Mouse (Mus musculus) B cell, adult 2 months (primary cell): ENCODE results near the gene Ltb4r1.

Experiments
- DNase-seq, 2 experiments: peaks; one replicate each; pipeline ENCODE4 v3.0.0; 2022

Gene Ltb4r1

DNA sequence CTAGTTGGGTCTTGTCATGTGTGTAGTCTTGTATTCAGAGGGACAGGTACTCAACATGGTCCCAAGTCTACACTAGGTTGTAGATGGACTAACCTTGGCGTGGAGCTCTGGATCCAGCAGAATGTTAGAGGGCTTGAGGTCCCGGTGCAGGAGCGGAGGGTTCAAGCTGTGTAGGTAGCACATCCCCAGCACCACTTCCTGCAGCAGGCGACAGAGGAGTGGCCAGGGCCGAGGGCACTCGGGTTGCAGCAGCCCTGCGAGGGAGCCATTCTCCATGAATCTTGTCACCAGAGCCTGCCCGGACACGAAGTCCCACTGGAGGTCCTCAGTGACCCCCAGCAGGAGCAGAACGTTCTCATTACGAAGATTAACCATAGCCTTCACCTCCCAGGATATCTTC is 22.0 kb downstream of the Ltb4r1 start:
- DNase-seq = no peak

DNA sequence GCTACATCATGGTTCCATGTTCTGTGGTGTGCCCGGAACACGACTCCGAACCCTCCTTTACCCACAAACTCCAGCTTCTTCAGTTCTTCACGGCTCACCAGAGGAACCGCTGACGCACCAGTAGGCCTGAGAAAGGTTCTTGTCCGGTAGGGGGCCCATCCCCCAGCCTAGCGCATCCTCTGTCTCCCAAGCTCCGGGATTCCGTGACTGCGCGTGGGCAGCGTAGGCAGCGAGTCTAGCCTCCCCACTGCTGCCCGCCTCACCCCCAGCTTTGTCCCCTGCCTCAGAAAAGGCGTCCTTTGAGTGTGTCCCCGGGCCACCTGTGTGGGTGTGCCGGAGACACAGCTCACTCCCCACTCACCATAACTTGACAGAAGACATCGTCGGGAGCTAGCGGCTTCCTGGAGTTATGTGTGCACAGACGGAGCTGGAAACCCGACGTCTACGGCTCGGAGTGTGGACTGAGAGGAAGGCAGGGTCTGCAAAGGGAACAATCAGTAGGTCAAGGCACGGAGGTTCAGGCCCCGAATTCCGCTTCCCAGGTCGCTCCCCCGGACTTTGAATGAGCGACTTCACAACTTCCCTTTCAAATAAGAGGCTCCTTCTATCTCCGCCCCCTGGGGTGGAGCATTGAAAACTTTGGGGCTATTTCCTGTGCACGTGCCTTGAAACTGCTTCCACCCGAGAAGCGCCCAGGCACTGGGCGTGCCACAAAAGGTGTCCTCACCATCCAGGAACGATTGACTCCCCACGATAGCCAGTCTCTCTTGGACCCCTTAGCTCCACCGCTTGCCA is 22.7 kb downstream of the Ltb4r1 start, which contains the start of gene Ripk3:
Gene Ripk3 (minus strand): TSS at position 610 of the 795 bp plus-strand sequence.
- DNase-seq = peak; percentile 78 to 85

DNA sequence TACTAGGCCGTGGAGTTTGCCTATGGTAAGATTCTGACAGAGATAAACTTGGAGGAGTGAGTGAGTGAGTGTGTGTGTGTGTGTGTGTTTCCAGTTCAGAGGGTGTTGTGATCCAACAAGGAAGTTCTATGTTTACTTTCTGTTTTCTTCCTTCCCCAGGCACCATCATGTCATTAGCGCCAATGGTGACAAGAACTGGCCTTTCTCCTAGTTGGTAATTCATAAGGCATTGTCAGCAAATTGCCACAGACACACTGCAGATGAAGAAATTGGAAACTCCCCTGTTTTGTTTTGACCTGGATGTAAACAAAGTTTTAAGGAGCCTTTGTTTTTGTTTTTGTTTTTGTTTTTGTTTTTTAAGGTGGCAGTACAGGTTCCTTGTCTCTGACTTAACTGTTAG is 27.7 kb downstream of the Ltb4r1 start:
- no peak for DNase-seq

DNA sequence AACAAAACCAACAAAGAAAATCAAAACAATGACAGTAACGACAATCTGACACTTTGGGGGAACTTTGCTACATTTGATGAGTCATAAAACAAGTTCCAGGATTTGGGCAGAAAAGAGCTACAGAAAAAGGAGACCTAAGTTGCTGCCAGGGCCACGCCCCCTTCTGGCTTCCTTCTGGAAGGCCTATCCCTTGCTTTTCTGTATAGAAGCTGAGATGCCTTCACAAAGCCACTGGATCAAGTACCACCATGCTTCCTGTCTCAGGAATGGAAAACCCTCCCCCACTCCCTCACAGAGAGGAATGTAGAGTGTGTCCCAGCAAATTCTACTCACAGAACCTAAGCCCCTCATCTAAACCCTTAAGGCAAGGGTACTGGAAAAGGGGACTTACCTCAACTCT is 28.2 kb downstream of the Ltb4r1 start:
- DNase-seq = no peak

DNA sequence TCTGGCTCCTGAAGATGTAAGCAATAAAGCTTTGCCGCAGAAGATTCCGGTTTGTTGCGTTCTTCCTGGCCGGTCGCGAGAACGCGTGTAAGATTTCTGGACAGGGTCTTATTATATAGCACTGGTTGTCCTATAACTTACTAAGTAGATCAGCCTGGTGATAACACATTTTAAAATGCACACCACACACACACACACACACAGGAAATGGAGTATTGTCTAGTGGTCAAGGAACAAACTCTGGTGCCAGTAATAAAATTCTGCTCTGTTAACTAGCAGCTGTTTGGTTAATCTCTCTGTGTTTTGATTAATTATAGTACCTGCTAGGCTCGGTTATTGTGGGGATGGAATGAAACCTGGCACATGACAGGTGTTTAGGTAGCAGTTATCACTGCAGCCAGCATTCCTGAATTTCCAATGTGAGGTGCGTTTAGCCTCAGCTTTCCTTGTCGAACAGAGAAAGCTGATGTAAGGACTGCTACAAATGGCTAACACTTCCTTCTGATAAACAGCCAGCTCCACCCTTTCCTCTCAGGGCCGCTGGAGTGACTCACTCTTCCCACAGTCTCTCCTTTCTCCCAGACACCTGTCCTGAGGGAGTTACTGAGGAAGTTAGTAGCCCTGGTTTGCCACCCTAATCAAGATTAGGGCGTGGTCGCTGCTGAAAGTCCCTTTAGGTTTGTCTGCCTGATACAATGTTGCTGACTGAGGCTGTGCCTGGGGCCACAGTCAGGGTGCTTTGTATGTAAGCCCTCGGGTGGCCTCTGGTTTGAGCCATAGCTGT is 29.8 kb downstream of the Ltb4r1 start:
- DNase-seq = no peak

DNA sequence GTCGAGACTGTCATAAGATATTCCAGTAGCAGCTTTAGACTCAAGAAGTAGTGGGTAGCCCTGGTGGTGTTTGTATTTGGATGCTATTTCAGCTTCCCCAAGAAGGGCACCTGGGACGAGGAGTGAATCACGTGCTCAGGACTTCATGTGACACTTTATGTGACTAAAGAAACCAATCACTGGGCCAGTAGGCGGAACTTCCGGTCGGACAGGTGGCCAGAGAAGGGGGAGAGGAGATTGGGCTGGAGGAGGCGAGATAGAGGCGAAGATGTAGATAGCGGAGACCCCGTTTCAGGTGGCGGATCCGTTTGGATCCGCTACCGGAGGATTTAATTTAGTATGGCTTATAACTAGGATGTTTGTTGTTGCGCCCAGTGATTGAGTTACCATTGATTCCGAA is 49.1 kb downstream of the Ltb4r1 start:
- peak; percentile 47 to 50 for DNase-seq

DNA sequence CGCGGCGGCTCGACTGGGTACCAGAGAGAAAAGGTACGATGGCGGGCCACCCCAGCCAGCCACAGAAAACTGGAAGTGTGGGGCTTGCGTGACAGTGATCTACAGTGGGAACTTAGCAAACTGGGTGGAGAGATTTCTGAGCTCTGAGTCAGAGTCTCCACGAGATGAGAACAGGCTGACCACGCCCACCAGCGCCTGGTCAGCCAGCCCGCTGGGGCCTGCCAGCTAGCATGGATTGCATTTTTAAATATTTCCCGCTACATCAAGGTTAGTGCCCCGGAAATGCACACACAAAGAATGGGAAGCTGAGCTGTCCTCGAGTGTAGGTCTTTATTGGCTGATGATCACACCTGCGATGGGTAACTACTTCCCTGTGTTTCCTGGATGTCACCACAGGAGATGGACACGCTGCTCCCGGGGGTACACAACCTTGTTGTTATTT is 49.6 kb downstream of the Ltb4r1 start:
- no peak for DNase-seq
